Mouse (Mus musculus): ENCODE results near the gene Rgs14.

The Rgs14 gene

GRCm38 (mm10) chr13:55369531-55370114, at the start of gene Rgs14:
Rgs14 (plus strand) TSS chr13:55369732.
- DNase-seq, result no peak

- peak; percentile 60 for DNase-seq
These were observed 49.5 kb upstream of the Rgs14 start, which contains the start of gene Prelid1 for GRCm38 (mm10) chr13:55319931-55320533. Prelid1 (plus strand) TSS chr13:55320500.

- peak; percentile 86 for DNase-seq
These were observed 48.0 kb upstream of the Rgs14 start, which contains the start of gene Rab24 for GRCm38 (mm10) chr13:55321434-55322129. Rab24 (minus strand) TSS chr13:55321946.

GRCm38 (mm10) chr13:55322130-55322825, 47.3 kb upstream of the Rgs14 start:
- DNase-seq, result peak; percentile 76

GRCm38 (mm10) chr13:55325596-55325995, 43.9 kb upstream of the Rgs14 start:
- peak; percentile 20 for DNase-seq

GRCm38 (mm10) chr13:55327169-55327568, 42.4 kb upstream of the Rgs14 start:
- DNase-seq, result peak; percentile 19

- peak; percentile 85 for DNase-seq
These were observed 41.9 kb upstream of the Rgs14 start for GRCm38 (mm10) chr13:55327633-55328032.

- DNase-seq, result peak; percentile 25
These were observed 41.4 kb upstream of the Rgs14 start for GRCm38 (mm10) chr13:55328171-55328570.

GRCm38 (mm10) chr13:55328641-55329040, 40.9 kb upstream of the Rgs14 start:
- DNase-seq, result peak; percentile 22

GRCm38 (mm10) chr13:55329109-55329682, 40.3 kb upstream of the Rgs14 start:
- DNase-seq, result peak; percentile 48

- DNase-seq, result peak; percentile 64
These were observed 39.6 kb upstream of the Rgs14 start, which contains the start of gene Mxd3 for GRCm38 (mm10) chr13:55329683-55330566. Mxd3 (minus strand) TSS chr13:55329823.

- peak; percentile 13 for DNase-seq
These were observed 38.7 kb upstream of the Rgs14 start for GRCm38 (mm10) chr13:55330567-55331400.

GRCm38 (mm10) chr13:55332331-55332730, 37.2 kb upstream of the Rgs14 start:
- no peak for DNase-seq

- DNase-seq, result no peak
These were observed 33.8 kb upstream of the Rgs14 start for GRCm38 (mm10) chr13:55335701-55336100.

- DNase-seq, result no peak
These were observed 32.1 kb upstream of the Rgs14 start for GRCm38 (mm10) chr13:55337341-55337975.

- DNase-seq, result no peak
These were observed 31.1 kb upstream of the Rgs14 start for GRCm38 (mm10) chr13:55338131-55339054.

GRCm38 (mm10) chr13:55339259-55339658, 30.3 kb upstream of the Rgs14 start:
- DNase-seq, result no peak

GRCm38 (mm10) chr13:55342469-55342868, 27.1 kb upstream of the Rgs14 start:
- DNase-seq, result no peak

- DNase-seq, result no peak
These were observed 25.2 kb upstream of the Rgs14 start for GRCm38 (mm10) chr13:55344286-55344685.
